Mouse (Mus musculus): ENCODE data around the gene Snx10. TPM values are rescaled to one million over a fixed set of nuclear protein-coding genes. Genes with fewer than 3 reads are reported as not detected.

Gene Snx10
- polyA plus RNA-seq, 1 experiment from 2014 or later: 40.1 TPM

DNA sequence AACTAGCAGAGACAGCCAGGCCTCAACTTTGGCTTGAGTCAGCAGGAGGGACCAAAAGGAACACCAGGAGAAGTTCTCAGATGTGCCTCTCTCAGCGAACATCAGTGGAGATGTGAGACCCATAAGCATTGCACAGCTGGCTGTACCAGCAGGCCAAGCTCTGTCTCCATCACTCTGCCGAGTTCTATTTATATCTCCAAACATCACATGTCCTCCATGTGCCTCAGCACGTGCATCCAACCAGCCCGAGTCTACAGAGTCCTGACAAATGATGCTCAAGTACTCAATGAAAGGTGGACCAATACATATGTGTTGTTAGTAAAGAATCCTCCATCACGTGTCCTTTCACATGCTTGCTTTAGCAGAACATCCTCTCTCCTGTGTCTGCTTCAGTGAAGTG, 103.1 kb downstream of the Snx10 start:
- WGBS: 89% methylated on average over 5 of the region's 5 CpGs
- no peak for DNase-seq (ENCODE audit: low spot score)
- Histone ChIP-seq H3K27ac (ENCODE audit: low read depth, low read length) (no peak overlapping the region), H3K36me3 (ENCODE audit: control insufficient read depth, insufficient read depth, low read length) (no peaks in the 10 kb centered on the region), H3K4me1 (replicated peaks; ENCODE audit: control insufficient read depth, insufficient read depth, low read length) (no peaks in the 10 kb centered on the region), H3K9me3 (ENCODE audit: control insufficient read depth, low read length) (no peaks in the 10 kb centered on the region), H3K27me3 (ENCODE audit: control insufficient read depth, insufficient read depth, low read length) (no peaks in the 10 kb centered on the region), H3K9ac (ENCODE audit: low read length) (no peak overlapping the region), H3K4me2 (ENCODE audit: low read depth, low read length, severe bottlenecking) (no peak overlapping the region), H3K4me3 (ENCODE audit: low read depth, low read length) (no peak overlapping the region)
- ATAC-seq (replicated peaks; ENCODE audit: low FRiP score): no peak

DNA sequence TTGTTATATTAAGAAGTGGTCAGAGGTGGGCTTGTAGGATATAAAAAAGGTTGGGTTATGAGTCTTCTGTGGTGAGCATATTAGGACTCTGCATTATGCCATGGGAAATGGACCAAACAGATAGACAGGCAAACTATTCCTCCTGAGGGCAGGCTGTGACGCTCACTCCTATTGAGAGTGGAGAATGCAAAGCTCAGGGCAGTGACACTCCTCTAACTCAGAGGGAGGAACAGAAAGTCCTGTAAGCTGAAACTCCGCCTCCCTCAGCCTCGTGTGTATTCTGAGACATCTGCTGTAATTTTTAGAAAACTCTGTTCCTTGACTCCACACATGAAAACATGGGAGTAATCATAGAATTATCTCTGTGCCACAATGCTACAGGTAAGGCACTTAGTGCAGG, 106.0 kb downstream of the Snx10 start:
- 71% methylated on average over 3 of the region's 3 CpGs for WGBS
- ATAC-seq (replicated peaks; ENCODE audit: low FRiP score): no peak

DNA sequence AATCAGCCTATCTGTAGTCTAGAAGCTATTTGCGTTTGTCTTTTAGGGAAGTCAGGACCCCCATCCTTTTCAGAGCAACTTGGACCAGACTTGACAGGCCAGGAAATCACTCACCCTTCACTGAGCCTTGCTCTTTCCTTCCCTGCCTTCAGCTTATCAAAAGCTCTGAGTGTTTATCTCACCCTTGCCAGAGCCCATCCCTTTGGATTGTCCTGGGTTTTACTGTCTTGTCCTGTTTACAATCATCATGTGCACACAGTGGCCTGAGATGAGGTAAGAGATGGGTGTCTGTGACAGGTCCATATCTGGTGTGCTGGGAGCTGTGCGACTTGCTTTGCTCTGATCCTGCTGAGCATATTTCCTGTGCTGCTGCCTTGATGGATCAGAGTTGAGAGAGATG, 106.5 kb downstream of the Snx10 start:
- no peaks in the 10 kb centered on the region for H3K27me3 ChIP-seq (ENCODE audit: control insufficient read depth, insufficient read depth, low read length)
- no peak overlapping the region for H3K4me3 ChIP-seq (ENCODE audit: low read depth, low read length)
- no peak for ATAC-seq (replicated peaks; ENCODE audit: low FRiP score)
- H3K27ac ChIP-seq (ENCODE audit: low read depth, low read length): no peak overlapping the region
- WGBS: 82% methylated on average over 2 of the region's 2 CpGs
- DNase-seq (ENCODE audit: low spot score): no peak
- H3K4me2 ChIP-seq (ENCODE audit: low read depth, low read length, severe bottlenecking): no peak overlapping the region
- H3K4me1 ChIP-seq (replicated peaks; ENCODE audit: control insufficient read depth, insufficient read depth, low read length): no peaks in the 10 kb centered on the region
- no peaks in the 10 kb centered on the region for H3K9me3 ChIP-seq (ENCODE audit: control insufficient read depth, low read length)
- no peak overlapping the region for H3K9ac ChIP-seq (ENCODE audit: low read length)
- H3K36me3 ChIP-seq (ENCODE audit: control insufficient read depth, insufficient read depth, low read length): no peaks in the 10 kb centered on the region

More for the DNA sequence above, 106.0 kb downstream of the Snx10 start:
- Histone ChIP-seq H3K4me1 (replicated peaks; ENCODE audit: control insufficient read depth, insufficient read depth, low read length) (no peaks in the 10 kb centered on the region), H3K27me3 (ENCODE audit: control insufficient read depth, insufficient read depth, low read length) (no peaks in the 10 kb centered on the region), H3K4me3 (ENCODE audit: low read depth, low read length) (no peak overlapping the region), H3K27ac (ENCODE audit: low read depth, low read length) (no peak overlapping the region), H3K4me2 (ENCODE audit: low read depth, low read length, severe bottlenecking) (no peak overlapping the region), H3K9me3 (ENCODE audit: control insufficient read depth, low read length) (no peaks in the 10 kb centered on the region), H3K9ac (ENCODE audit: low read length) (no peak overlapping the region), H3K36me3 (ENCODE audit: control insufficient read depth, insufficient read depth, low read length) (no peaks in the 10 kb centered on the region)
- DNase-seq (ENCODE audit: low spot score): no peak

DNA sequence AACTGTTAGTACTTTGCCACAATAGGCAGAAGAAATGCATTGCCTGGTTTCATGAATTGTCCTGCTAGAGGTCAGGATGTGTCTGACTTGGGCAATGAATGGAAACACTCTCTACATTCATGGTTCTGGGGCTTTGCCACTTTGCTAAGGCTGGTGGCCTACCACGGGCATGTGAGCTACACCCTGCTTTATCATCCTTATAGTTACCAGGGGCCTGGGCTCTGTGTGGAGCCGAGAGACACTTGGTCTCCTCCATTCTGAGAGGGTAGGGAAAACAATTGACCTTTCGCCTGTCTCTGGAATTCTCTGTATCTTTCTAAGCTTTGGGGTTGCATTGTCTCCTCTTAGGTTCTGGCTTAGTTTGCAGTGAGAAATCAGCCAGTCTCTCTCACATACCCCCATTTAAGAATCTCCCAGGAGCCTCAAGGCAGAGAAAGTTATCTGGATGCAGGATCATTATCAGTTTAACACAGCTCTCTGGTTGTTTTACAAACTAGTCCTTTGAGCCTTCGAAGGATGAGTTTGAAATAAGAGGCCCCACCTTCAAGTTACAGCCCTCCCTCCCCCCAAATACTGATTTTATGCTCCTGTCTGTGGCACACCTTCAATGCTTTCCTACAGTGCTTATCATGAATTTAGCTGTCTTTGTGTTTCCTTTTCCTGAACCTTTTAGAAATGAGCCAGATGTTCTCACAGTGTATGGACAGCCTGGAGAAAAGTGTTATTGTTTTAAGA, 109.4 kb downstream of the Snx10 start:
- 76% methylated on average over 4 of the region's 4 CpGs for WGBS
- Histone ChIP-seq H3K9ac (ENCODE audit: low read length) (no peak overlapping the region), H3K4me2 (ENCODE audit: low read depth, low read length, severe bottlenecking) (no peak overlapping the region), H3K4me3 (ENCODE audit: low read depth, low read length) (no peak overlapping the region), H3K27me3 (ENCODE audit: control insufficient read depth, insufficient read depth, low read length) (no peaks in the 10 kb centered on the region), H3K9me3 (ENCODE audit: control insufficient read depth, low read length) (no peaks in the 10 kb centered on the region), H3K4me1 (replicated peaks; ENCODE audit: control insufficient read depth, insufficient read depth, low read length) (no peaks in the 10 kb centered on the region), H3K27ac (ENCODE audit: low read depth, low read length) (no peak overlapping the region), H3K36me3 (ENCODE audit: control insufficient read depth, insufficient read depth, low read length) (no peaks in the 10 kb centered on the region)
- no peak for DNase-seq (ENCODE audit: low spot score)
- ATAC-seq (replicated peaks; ENCODE audit: low FRiP score): no peak

DNA sequence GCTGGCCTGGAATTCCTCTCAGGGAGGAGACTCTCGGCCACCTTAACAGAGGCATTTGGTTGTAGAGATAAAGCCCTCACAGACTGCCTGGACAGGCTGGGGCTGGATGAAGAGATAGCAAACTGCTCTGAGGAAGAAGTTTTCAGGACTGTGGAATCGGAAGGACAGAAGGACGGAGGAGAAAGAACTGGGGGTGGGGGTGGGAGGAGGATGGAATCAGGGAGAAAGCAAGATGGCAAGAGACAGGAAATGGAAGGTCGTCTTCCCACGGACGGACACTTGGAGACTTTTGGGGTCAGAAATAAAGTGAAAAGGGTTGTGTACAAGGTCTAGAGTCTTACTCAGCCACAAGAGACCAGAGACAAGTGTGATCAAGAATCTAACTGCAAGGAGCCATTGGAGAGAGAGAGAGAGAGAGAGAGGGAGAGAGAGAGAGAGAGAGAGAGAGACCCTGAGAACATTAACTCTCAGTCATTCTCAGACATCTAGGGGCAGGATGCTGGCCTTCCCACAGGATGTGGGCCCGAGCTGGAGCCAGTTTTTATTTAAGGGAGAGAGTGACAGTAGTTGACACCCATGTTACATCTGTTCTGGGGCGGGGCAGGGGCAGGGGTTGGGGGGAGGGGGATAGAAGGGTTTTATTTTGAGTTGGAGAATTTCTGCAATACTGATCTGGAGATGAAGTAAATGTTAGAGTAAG, 110.1 kb downstream of the Snx10 start:
- no peak overlapping the region for H3K9ac ChIP-seq (ENCODE audit: low read length)
- DNase-seq (ENCODE audit: low spot score): no peak
- no peaks in the 10 kb centered on the region for H3K36me3 ChIP-seq (ENCODE audit: control insufficient read depth, insufficient read depth, low read length)
- no peak overlapping the region for H3K4me2 ChIP-seq (ENCODE audit: low read depth, low read length, severe bottlenecking)
- H3K4me1 ChIP-seq (replicated peaks; ENCODE audit: control insufficient read depth, insufficient read depth, low read length): no peaks in the 10 kb centered on the region
- no peak overlapping the region for H3K4me3 ChIP-seq (ENCODE audit: low read depth, low read length)
- ATAC-seq (replicated peaks; ENCODE audit: low FRiP score): no peak
- H3K9me3 ChIP-seq (ENCODE audit: control insufficient read depth, low read length): no peaks in the 10 kb centered on the region
- H3K27ac ChIP-seq (ENCODE audit: low read depth, low read length): no peak overlapping the region
- no peaks in the 10 kb centered on the region for H3K27me3 ChIP-seq (ENCODE audit: control insufficient read depth, insufficient read depth, low read length)
- 69% methylated on average over 8 of the region's 8 CpGs for WGBS

DNA sequence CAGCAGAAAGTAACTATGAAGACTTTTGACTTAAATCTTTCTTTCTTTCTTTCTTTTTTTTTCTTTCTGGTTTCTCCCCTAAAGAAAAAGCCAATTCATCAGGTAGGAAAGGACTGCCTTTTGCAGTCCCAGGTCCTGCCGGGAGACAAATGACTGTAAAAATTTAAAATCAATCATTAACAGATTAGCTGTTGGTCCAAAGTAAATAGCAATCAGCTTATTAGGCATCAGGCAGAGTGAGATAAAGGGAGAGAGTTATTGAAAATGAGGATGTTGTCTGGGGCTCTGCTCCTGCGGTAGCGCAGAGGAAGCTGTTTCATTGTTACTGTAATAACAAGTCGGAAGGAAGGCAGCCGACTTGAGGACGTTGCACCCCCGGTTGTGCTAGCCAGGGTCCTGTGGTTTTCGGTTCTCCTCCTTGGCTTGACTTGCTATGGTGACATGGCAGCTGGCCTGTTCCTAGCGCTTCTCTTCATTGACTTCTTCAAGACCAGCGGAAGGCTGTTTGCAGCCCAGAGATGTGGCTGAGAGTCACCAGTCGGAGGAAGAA, 112.4 kb downstream of the Snx10 start:
- H3K4me2 ChIP-seq (ENCODE audit: low read depth, low read length, severe bottlenecking): no peak overlapping the region
- no peak for ATAC-seq (replicated peaks; ENCODE audit: low FRiP score)
- 80% methylated on average over 11 of the region's 11 CpGs for WGBS

More for the DNA sequence above, 112.4 kb downstream of the Snx10 start:
- Histone ChIP-seq H3K4me3 (ENCODE audit: low read depth, low read length) (no peak overlapping the region), H3K27ac (ENCODE audit: low read depth, low read length) (no peak overlapping the region), H3K4me1 (replicated peaks; ENCODE audit: control insufficient read depth, insufficient read depth, low read length) (no peaks in the 10 kb centered on the region), H3K9ac (ENCODE audit: low read length) (no peak overlapping the region), H3K9me3 (ENCODE audit: control insufficient read depth, low read length) (no peaks in the 10 kb centered on the region), H3K27me3 (ENCODE audit: control insufficient read depth, insufficient read depth, low read length) (no peaks in the 10 kb centered on the region), H3K36me3 (ENCODE audit: control insufficient read depth, insufficient read depth, low read length) (no peaks in the 10 kb centered on the region)
- DNase-seq (ENCODE audit: low spot score): no peak

Small RNA genes within 50 kb of the gene (microRNA-seq; reads per million reads assigned to microRNA genes)
- not detected for gene Gm22914 (ENCODE audit: insufficient number of aligned reads)

Other genes with a start within 250 kb of the Snx10 start
- gene Nfe2l3, start 91.2 kb upstream of the Snx10 start, polyA plus RNA-seq (2014; fragmentation: Nextera tagmentation; extraction: Ambion mirVana): 1.1 and 1.5 TPM in 2 replicates
- 1,728 and 1,808 TPM in 2 replicates for gene Hnrnpa2b1, start 54.0 kb upstream of the Snx10 start, polyA plus RNA-seq (2014; fragmentation: Nextera tagmentation; extraction: Ambion mirVana)
- 645 and 735 TPM in 2 replicates for gene Cbx3, start 53.5 kb upstream of the Snx10 start, polyA plus RNA-seq (2014; fragmentation: Nextera tagmentation; extraction: Ambion mirVana)

All from forebrain, embryonic 11.5 days (tissue).